Mouse (Mus musculus): ENCODE data around the gene Arhgap21.

DNA sequence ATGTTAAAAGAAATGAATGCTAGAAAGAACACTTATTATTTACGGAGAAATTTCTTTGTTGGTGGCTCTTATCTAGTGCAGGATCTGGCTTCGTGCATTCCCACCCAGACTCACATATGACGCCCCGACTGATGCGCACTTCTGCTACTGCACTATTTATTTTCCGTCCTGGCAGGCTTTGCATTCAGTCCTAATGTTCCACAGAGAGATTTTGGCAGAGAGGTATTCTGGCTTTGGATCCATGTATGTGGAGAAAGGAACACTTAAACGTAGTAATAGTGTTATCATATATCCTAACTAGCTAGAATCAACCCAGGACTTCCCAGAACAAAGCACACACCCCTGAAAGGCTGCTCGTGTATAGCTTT lies 8.0 kb downstream of the Arhgap21 start:
- TF ChIP-seq POLR2A (IDR thresholded peaks at IDR 0.05; ENCODE audit: low read depth, low read length) (no peak), CTCF (IDR thresholded peaks at IDR 0.05; ENCODE audit: extremely low read depth, insufficient read length, insufficient replicate concordance, low read depth, low read length) (no peak)
